Mouse (Mus musculus): ENCODE measurements around the gene Als2cr12.
"Not testable (repeated sequence)": the region's sequence is repeated elsewhere in the genome, so short reads cannot be mapped to it uniquely, and the experiment has no call there.

Als2cr12 gene

GRCm38 (mm10) chr1:58720090-58720489 lies 24.3 kb upstream of the Als2cr12 start:
- in situ Hi-C loops (cut with MboI, MseI) = no loop called here

- in situ Hi-C loops (cut with MboI, MseI) = no loop called here
Observed at GRCm38 (mm10) chr1:58719356-58719945, 23.7 kb upstream of the Als2cr12 start.

GRCm38 (mm10) chr1:58717589-58718270 lies 21.9 kb upstream of the Als2cr12 start:
- in situ Hi-C loops (cut with MboI, MseI) = no loop called here

GRCm38 (mm10) chr1:58716883-58717220 lies 21.1 kb upstream of the Als2cr12 start:
- in situ Hi-C loops (cut with MboI, MseI) = no loop called here

- in situ Hi-C loops (cut with MboI, MseI) = no loop called here
Observed at GRCm38 (mm10) chr1:58716162-58716882, 20.5 kb upstream of the Als2cr12 start.

- in situ Hi-C loops (cut with MboI, MseI) = no loop called here
Observed at GRCm38 (mm10) chr1:58715536-58715935, 19.7 kb upstream of the Als2cr12 start.

- in situ Hi-C loops (cut with MboI, MseI) = no loop called here
Observed at GRCm38 (mm10) chr1:58714361-58714760, 18.6 kb upstream of the Als2cr12 start.

GRCm38 (mm10) chr1:58713893-58714231 lies 18.1 kb upstream of the Als2cr12 start:
- in situ Hi-C loops (cut with MboI, MseI) = no loop called here

- in situ Hi-C loops (cut with MboI, MseI) = no loop called here
Observed at GRCm38 (mm10) chr1:58713081-58713892, 17.5 kb upstream of the Als2cr12 start.

- in situ Hi-C loops (cut with MboI, MseI) = no loop called here
Observed at GRCm38 (mm10) chr1:58712076-58713061, 16.6 kb upstream of the Als2cr12 start.

- in situ Hi-C loops (cut with MboI, MseI) = no loop called here
Observed at GRCm38 (mm10) chr1:58711365-58712016, 15.7 kb upstream of the Als2cr12 start, which contains the start of gene Cflar. TSS of gene Cflar (plus strand) at chr1:58711508.

GRCm38 (mm10) chr1:58710711-58711364 lies 15.0 kb upstream of the Als2cr12 start:
- in situ Hi-C loops (cut with MboI, MseI) = no loop called here

- in situ Hi-C loops (cut with MboI, MseI) = not testable (repeated sequence)
Observed at GRCm38 (mm10) chr1:58710043-58710442, 14.3 kb upstream of the Als2cr12 start.

- in situ Hi-C loops (cut with MboI, MseI) = not testable (repeated sequence)
Observed at GRCm38 (mm10) chr1:58700580-58701162, 4.9 kb upstream of the Als2cr12 start.

GRCm38 (mm10) chr1:58699988-58700387 lies 4.2 kb upstream of the Als2cr12 start:
- in situ Hi-C loops (cut with MboI, MseI) = no loop called here

GRCm38 (mm10) chr1:58698781-58699180 lies 3.0 kb upstream of the Als2cr12 start:
- in situ Hi-C loops (cut with MboI, MseI) = no loop called here

GRCm38 (mm10) chr1:58697607-58698006 lies 1.8 kb upstream of the Als2cr12 start:
- in situ Hi-C loops (cut with MboI, MseI) = not testable (repeated sequence)

GRCm38 (mm10) chr1:58693696-58694095 lies 2.1 kb downstream of the Als2cr12 start:
- in situ Hi-C loops (cut with MboI, MseI) = loop anchor here (5.0 kb wide), 1 partner anchor 199 kb away; no protein-coding TSS in a partner anchor

- in situ Hi-C loops (cut with MboI, MseI) = loop anchor here (5.0 kb wide), 1 partner anchor 201 kb away; no protein-coding TSS in a partner anchor
Observed at GRCm38 (mm10) chr1:58691718-58692117, 4.1 kb downstream of the Als2cr12 start.
